Mouse (Mus musculus): ENCODE results near the gene Ipo8. TPM values are rescaled to one million over a fixed set of nuclear protein-coding genes. Genes with fewer than 3 reads are reported as not detected.

Gene Ipo8
- polyA plus RNA-seq, 1 experiment from 2014 or later = 27.4 TPM

DNA sequence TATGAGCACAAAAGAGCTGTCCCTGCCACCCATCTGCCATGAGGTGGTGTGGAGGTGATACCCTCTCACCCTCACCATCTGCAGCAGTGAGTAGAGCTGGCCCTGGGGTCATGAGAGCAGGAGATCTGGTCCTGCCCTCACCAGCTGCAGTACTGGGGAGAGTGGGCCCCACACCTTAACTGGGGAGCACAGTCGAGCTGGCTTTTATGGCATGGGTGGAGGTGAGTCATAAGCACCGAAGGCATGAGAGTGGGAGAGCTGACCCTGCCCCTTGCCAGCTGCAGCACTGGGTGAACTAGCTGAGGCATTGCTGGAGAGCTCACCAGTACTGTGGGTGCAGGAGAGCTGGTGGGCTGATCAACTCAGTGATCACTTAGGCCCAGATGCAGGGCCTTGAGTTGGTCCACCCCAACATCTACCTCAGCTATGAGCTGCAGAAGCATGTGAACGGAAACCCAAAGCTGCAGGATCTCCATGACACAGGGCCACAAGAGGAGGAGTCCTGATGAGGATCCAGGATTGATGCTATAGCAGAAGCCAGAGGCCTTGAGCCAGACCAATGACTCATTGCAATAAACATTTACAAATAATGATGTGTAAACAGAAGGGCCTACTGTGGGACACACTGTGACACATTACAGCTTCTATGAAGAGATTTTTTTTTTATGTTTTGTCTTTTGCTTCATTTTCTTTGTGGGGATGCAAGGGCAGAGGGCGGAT lies 12.5 kb downstream of the Ipo8 start:
- no peak for ATAC-seq (ENCODE audit: insufficient number of reproducible peaks, low FRiP score, low TSS enrichment, low read depth)
- 93% methylated on average over 4 of the region's 4 CpGs for WGBS
- DNase-seq (ENCODE audit: low spot score) = no peak
- H3K27ac ChIP-seq (replicated peaks; ENCODE audit: low read depth, low read length) = no peak overlapping the region
- H3K4me1 ChIP-seq (ENCODE audit: control insufficient read depth, insufficient read depth, low read length) = no peaks in the 10 kb centered on the region
- no peak overlapping the region for H3K4me3 ChIP-seq (ENCODE audit: low read depth, low read length)
- no peak overlapping the region for H3K9ac ChIP-seq (ENCODE audit: low read length)
- H3K36me3 ChIP-seq (ENCODE audit: control insufficient read depth, insufficient read depth, low read length) = peaks cover 4% of the 10 kb centered on the region
- no peaks in the 10 kb centered on the region for H3K9me3 ChIP-seq (ENCODE audit: control insufficient read depth, low read length)
- H3K4me2 ChIP-seq (ENCODE audit: low read depth, severe bottlenecking) = no peak overlapping the region
- no peaks in the 10 kb centered on the region for H3K27me3 ChIP-seq (ENCODE audit: control insufficient read depth, insufficient read depth, low read length)

- Histone ChIP-seq H3K4me1 (ENCODE audit: control insufficient read depth, insufficient read depth, low read length) (no peaks in the 10 kb centered on the region), H3K27ac (replicated peaks; ENCODE audit: low read depth, low read length) (no peak overlapping the region), H3K4me3 (ENCODE audit: low read depth, low read length) (no peak overlapping the region), H3K27me3 (ENCODE audit: control insufficient read depth, insufficient read depth, low read length) (no peaks in the 10 kb centered on the region), H3K36me3 (ENCODE audit: control insufficient read depth, insufficient read depth, low read length) (peaks cover 4% of the 10 kb centered on the region), H3K4me2 (ENCODE audit: low read depth, severe bottlenecking) (no peak overlapping the region), H3K9ac (ENCODE audit: low read length) (no peak overlapping the region), H3K9me3 (ENCODE audit: control insufficient read depth, low read length) (no peaks in the 10 kb centered on the region)
- WGBS = 92% methylated on average over 5 of the region's 5 CpGs
- ATAC-seq (ENCODE audit: insufficient number of reproducible peaks, low FRiP score, low TSS enrichment, low read depth) (no peak), DNase-seq (ENCODE audit: low spot score) (no peak)
These were observed 14.5 kb downstream of the Ipo8 start for GRCm38 (mm10) chr6:148816751-148817150.

GRCm38 (mm10) chr6:148811117-148811516 lies 20.1 kb downstream of the Ipo8 start:
- H3K4me1 ChIP-seq (ENCODE audit: control insufficient read depth, insufficient read depth, low read length) = no peaks in the 10 kb centered on the region
- no peak for ATAC-seq (ENCODE audit: insufficient number of reproducible peaks, low FRiP score, low TSS enrichment, low read depth)
- H3K4me3 ChIP-seq (ENCODE audit: low read depth, low read length) = no peak overlapping the region
- H3K4me2 ChIP-seq (ENCODE audit: low read depth, severe bottlenecking) = no peak overlapping the region
- no peak overlapping the region for H3K9ac ChIP-seq (ENCODE audit: low read length)
- H3K27me3 ChIP-seq (ENCODE audit: control insufficient read depth, insufficient read depth, low read length) = no peaks in the 10 kb centered on the region
- no peak for DNase-seq (ENCODE audit: low spot score)
- H3K27ac ChIP-seq (replicated peaks; ENCODE audit: low read depth, low read length) = no peak overlapping the region
- no peaks in the 10 kb centered on the region for H3K9me3 ChIP-seq (ENCODE audit: control insufficient read depth, low read length)
- H3K36me3 ChIP-seq (ENCODE audit: control insufficient read depth, insufficient read depth, low read length) = peaks cover 4% of the 10 kb centered on the region; the same call in 1 of the 2 replicates
- 85% methylated on average over 2 of the region's 2 CpGs for WGBS

DNA sequence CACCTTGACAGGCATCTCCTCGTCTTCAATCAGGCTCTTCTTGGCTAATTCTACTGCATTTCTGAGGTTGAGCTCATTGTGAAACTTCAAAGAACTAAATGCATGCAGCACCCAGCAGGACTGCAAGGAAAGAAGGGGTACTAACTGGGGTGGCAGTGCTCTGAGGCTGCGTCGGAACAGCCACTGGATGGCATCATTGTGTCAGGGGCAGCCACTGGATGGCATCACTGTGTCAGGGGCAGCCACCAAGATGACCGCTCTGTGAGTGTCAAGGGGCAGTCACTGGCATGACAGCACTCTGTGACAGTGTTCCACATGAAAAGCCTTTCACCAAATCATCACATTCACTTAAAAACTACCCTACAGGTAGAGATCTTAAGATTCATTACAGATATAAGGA lies 31.5 kb downstream of the Ipo8 start:
- peaks cover 14% of the 10 kb centered on the region for H3K36me3 ChIP-seq (ENCODE audit: control insufficient read depth, insufficient read depth, low read length)
- H3K4me2 ChIP-seq (ENCODE audit: low read depth, severe bottlenecking) = no peak overlapping the region
- no peak overlapping the region for H3K4me3 ChIP-seq (ENCODE audit: low read depth, low read length)
- H3K9ac ChIP-seq (ENCODE audit: low read length) = no peak overlapping the region
- WGBS = 83% methylated on average over 4 of the region's 4 CpGs
- no peak overlapping the region for H3K27ac ChIP-seq (replicated peaks; ENCODE audit: low read depth, low read length)
- H3K9me3 ChIP-seq (ENCODE audit: control insufficient read depth, low read length) = no peaks in the 10 kb centered on the region
- DNase-seq (ENCODE audit: low spot score) (no peak), ATAC-seq (ENCODE audit: insufficient number of reproducible peaks, low FRiP score, low TSS enrichment, low read depth) (no peak)
- no peaks in the 10 kb centered on the region for H3K27me3 ChIP-seq (ENCODE audit: control insufficient read depth, insufficient read depth, low read length)
- no peaks in the 10 kb centered on the region for H3K4me1 ChIP-seq (ENCODE audit: control insufficient read depth, insufficient read depth, low read length)

GRCm38 (mm10) chr6:148795145-148795544 lies 36.1 kb downstream of the Ipo8 start:
- no peak for DNase-seq (ENCODE audit: low spot score)
- 88% methylated on average over 2 of the region's 2 CpGs for WGBS

DNA sequence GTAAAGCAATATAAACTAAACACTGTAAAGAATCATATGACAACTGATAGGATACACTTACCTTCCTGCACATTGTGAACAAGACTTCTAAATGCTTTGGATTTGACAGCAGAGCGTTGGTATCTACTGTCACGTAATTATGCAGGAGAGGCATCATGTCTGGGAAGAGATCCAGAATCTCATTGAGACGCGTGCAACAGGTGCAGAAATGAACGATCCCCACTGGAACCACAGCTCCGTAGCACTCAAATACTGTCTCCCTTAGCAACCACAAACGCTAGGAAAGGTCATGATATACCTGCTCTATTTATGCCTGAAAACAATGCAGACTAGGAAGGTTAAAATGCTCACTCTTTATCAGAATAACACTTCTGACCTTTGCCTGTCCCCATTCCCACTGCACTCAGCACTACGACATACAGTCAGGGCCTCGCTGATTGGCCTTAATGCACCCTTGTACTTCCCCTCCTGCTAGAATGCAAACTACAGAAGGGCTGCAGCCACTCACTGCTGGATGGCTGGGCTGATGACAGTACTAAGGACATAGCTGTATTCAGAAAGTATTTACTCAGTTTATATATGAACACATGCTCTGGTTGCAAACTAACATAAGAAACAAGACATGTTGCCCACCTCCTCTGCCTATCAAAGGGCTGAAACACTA lies 42.1 kb downstream of the Ipo8 start:
- Histone ChIP-seq H3K36me3 (ENCODE audit: control insufficient read depth, insufficient read depth, low read length) (peaks cover 7% of the 10 kb centered on the region), H3K4me1 (ENCODE audit: control insufficient read depth, insufficient read depth, low read length) (no peaks in the 10 kb centered on the region), H3K9me3 (ENCODE audit: control insufficient read depth, low read length) (no peaks in the 10 kb centered on the region), H3K27me3 (ENCODE audit: control insufficient read depth, insufficient read depth, low read length) (no peaks in the 10 kb centered on the region), H3K4me2 (ENCODE audit: low read depth, severe bottlenecking) (no peak overlapping the region), H3K4me3 (ENCODE audit: low read depth, low read length) (no peak overlapping the region), H3K27ac (replicated peaks; ENCODE audit: low read depth, low read length) (no peak overlapping the region), H3K9ac (ENCODE audit: low read length) (no peak overlapping the region)
- DNase-seq (ENCODE audit: low spot score) (no peak), ATAC-seq (ENCODE audit: insufficient number of reproducible peaks, low FRiP score, low TSS enrichment, low read depth) (no peak)
- 96% methylated on average over 9 of the region's 9 CpGs for WGBS

More at GRCm38 (mm10) chr6:148795145-148795544, 36.1 kb downstream of the Ipo8 start:
- Histone ChIP-seq H3K36me3 (ENCODE audit: control insufficient read depth, insufficient read depth, low read length) (peaks cover 7% of the 10 kb centered on the region), H3K27ac (replicated peaks; ENCODE audit: low read depth, low read length) (no peak overlapping the region), H3K9me3 (ENCODE audit: control insufficient read depth, low read length) (no peaks in the 10 kb centered on the region), H3K4me2 (ENCODE audit: low read depth, severe bottlenecking) (no peak overlapping the region), H3K4me1 (ENCODE audit: control insufficient read depth, insufficient read depth, low read length) (no peaks in the 10 kb centered on the region), H3K4me3 (ENCODE audit: low read depth, low read length) (no peak overlapping the region), H3K27me3 (ENCODE audit: control insufficient read depth, insufficient read depth, low read length) (no peaks in the 10 kb centered on the region), H3K9ac (ENCODE audit: low read length) (no peak overlapping the region)
- no peak for ATAC-seq (ENCODE audit: insufficient number of reproducible peaks, low FRiP score, low TSS enrichment, low read depth)

DNA sequence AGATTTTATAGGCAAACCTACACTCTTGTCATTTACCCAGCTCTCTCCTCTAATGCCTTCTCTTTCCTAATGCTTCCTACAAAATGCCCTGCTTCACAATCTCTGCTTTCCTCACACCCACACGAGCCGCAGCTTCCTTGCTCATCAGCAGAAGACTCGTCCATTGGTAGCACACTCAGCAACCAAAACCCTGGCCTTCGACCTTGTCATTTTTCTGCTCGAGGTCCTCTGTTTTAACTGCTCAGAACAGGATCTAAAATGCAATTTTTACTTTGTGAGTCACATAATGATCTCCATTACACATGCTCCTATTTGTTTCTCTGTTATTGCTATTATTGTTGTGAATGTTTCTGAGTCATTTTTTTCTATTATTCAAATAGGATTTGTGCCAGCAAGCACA lies 45.1 kb downstream of the Ipo8 start:
- Histone ChIP-seq H3K9me3 (ENCODE audit: control insufficient read depth, low read length) (no peaks in the 10 kb centered on the region), H3K4me3 (ENCODE audit: low read depth, low read length) (no peak overlapping the region), H3K27me3 (ENCODE audit: control insufficient read depth, insufficient read depth, low read length) (no peaks in the 10 kb centered on the region), H3K9ac (ENCODE audit: low read length) (no peak overlapping the region), H3K4me1 (ENCODE audit: control insufficient read depth, insufficient read depth, low read length) (no peaks in the 10 kb centered on the region), H3K27ac (replicated peaks; ENCODE audit: low read depth, low read length) (no peak overlapping the region), H3K4me2 (ENCODE audit: low read depth, severe bottlenecking) (no peak overlapping the region), H3K36me3 (ENCODE audit: control insufficient read depth, insufficient read depth, low read length) (peaks cover 7% of the 10 kb centered on the region)
- WGBS = 91% methylated on average over 5 of the region's 5 CpGs
- no peak for DNase-seq (ENCODE audit: low spot score)
- ATAC-seq (ENCODE audit: insufficient number of reproducible peaks, low FRiP score, low TSS enrichment, low read depth) = no peak

GRCm38 (mm10) chr6:148784418-148784817 lies 46.8 kb downstream of the Ipo8 start:
- Histone ChIP-seq H3K27ac (replicated peaks; ENCODE audit: low read depth, low read length) (no peak overlapping the region), H3K9ac (ENCODE audit: low read length) (no peak overlapping the region), H3K4me2 (ENCODE audit: low read depth, severe bottlenecking) (no peak overlapping the region), H3K9me3 (ENCODE audit: control insufficient read depth, low read length) (no peaks in the 10 kb centered on the region), H3K36me3 (ENCODE audit: control insufficient read depth, insufficient read depth, low read length) (peaks cover 5% of the 10 kb centered on the region), H3K4me1 (ENCODE audit: control insufficient read depth, insufficient read depth, low read length) (no peaks in the 10 kb centered on the region), H3K27me3 (ENCODE audit: control insufficient read depth, insufficient read depth, low read length) (no peaks in the 10 kb centered on the region), H3K4me3 (ENCODE audit: low read depth, low read length) (no peak overlapping the region)
- no peak for ATAC-seq (ENCODE audit: insufficient number of reproducible peaks, low FRiP score, low TSS enrichment, low read depth)
- WGBS = 91% methylated on average over 9 of the region's 9 CpGs
- DNase-seq (ENCODE audit: low spot score) = no peak

All from limb, embryonic 11.5 days (tissue).